Mouse (Mus musculus) cerebellum, adult 18-20 months (tissue): ENCODE results near the gene Gmppb.
"Not testable (repeated sequence)": the region's sequence is repeated elsewhere in the genome, so short reads cannot be mapped to it uniquely, and the experiment has no call there.

Experiments
- DNase-seq, 2 experiments: peaks; one replicate each; pipeline ENCODE4 v3.0.0; 2021

The Gmppb gene

DNA sequence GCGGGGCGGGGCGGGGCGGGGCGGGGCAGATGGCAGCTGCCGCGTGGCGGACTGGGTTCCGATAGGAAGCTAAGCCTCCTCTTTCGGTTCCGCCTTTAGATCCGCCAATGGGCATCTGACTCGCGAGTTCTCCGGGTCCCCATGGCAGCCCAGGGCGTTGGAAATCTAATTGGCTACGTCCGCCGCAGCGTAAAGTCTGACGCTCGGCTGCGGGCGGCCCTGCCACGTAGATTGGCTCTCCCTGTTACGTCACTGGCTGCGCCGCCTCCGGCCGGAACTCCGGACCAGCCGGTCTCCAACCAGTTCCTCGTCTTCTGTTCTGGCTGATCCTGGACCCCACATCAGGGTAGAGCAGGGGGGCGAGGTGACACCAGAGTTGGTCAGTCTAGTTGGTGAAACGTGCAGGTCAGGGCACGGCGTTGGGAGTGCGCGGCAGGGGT, at the start of gene Gmppb:
Gmppb (plus strand) TSS at position 227 of the 440 bp plus-strand sequence.
- peak; percentile 94 to 96 for DNase-seq

DNA sequence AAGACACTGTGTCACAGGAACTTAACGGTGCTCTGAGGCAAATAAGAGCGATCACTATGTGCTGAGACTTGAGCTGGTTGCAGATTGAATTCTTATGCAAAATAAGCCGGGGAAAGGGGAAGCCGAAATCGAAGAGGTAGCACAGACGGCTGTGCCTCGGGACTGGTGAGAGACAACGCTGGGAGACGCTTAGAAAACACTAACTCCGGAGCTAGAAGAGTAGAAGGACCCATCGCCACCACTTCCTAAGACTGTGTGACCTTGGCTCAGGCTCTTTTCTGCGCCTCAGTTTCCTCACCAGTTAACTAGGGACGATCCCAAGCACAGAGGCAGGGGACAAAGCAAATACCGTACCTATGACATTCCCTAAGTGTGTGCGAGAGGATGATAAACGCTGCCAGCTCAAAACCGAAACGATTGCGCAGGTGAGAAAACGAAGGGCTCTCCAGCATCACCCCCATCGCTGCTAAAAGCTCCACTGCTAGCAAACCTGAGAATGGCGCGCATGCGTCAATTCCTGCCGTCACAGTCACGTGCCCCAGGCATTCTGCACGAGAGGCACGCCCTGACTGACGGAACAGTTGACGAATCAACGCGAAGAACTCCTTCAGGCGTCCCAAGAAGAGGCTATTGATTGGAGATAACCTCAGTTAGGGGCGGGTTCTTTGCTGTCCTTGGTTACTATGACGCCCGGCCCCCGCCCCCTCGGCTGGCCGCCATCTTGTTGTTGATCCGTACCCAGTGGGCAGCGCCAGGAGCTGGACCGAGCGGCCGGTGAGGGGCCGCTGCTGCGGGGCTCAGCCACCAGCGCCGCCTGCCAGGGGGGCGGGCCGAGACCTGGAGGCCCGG, 46.9 kb upstream of the Gmppb start, which contains the start of gene Ip6k1:
Ip6k1 (plus strand) TSS at position 580 of the 849 bp plus-strand sequence.
- DNase-seq, result peak; percentile 100

- DNase-seq, result peak in 1 of 2 experiments; percentile 19
These were observed 46.1 kb upstream of the Gmppb start for GRCm38 (mm10) chr9:108002778-108003530.

DNA sequence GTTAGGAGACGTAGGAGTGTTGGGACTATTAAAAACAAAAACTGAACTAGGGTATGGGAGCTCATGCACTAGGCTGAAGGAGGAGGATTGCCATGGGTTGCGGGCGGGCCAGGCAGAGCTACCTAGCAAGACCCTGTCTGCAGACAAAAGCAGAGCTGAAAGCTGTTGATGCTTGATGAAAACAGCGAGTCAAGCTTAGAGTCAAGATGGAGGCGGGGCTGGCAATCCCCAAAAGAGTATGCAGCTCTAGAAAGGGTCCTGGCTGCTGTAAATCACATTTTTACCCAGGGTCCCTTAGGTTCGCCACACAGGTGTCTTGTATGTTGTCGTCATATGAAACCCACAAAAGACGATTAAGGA, 45.5 kb upstream of the Gmppb start:
- peak; percentile 29 to 36 for DNase-seq

DNA sequence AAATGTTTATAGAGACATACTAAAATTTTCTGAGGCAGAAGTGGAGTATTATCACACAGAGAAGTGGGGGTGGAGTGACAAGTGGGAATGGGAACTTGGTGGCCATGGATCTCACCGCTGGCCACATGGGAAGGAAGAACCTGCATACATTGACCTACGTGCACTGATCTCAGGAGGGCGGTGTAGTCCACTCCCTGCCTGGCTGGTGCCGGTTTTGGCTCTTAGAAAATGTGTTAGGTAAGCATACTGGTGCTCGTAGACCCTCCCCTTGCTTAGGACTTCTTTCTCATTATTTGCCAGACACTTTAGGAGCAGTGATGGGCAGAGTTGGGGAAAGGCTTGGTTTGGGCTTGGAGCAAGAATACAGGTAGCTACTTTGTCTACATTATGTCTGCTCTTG, 41.0 kb upstream of the Gmppb start:
- no peak for DNase-seq

- DNase-seq, result no peak
These were observed 38.7 kb upstream of the Gmppb start for GRCm38 (mm10) chr9:108010385-108010784.

DNA sequence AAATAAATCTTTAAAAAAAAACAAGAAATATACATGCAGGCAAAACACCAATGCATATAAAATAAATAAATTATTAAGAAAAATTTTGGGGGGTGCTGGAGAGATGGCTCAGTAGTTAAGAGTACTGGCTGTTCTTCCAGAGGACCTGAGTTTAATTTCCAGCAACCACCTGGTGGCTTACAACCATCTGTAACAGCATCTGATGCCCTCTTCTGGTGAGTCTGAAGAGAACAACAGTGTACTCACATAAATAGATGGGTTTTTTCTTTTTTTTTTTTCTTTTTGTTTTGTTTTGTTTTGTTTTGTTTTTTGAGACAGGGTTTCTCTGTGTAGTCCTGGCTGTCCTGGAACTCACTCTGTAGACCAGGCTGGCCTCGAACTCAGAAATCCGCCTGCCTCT, 35.5 kb upstream of the Gmppb start:
- DNase-seq, result not testable (repeated sequence)

- no peak for DNase-seq
These were observed 31.9 kb upstream of the Gmppb start for GRCm38 (mm10) chr9:108017127-108017526.

DNA sequence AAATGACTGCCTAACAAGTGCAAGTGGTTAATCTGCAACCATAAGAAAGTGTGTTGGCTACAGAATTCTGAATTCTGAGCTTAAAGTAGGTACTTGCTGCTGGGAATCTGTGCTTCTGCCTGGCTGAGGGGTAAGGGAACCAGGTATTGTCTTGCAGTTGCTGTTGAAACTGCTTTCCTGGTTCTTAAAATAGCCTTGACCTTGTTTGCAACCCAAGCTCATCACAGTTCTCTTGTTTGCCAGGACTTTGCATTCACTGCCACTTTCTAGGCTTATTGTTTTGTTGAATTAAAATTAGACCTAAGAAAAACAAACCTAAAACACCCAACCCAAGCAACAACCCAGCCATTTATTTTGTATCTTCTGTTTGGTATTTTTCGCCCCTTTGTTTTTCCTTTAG, 28.3 kb upstream of the Gmppb start:
- no peak for DNase-seq

GRCm38 (mm10) chr9:108023216-108023615, 25.8 kb upstream of the Gmppb start:
- peak; percentile 29 to 36 for DNase-seq

DNA sequence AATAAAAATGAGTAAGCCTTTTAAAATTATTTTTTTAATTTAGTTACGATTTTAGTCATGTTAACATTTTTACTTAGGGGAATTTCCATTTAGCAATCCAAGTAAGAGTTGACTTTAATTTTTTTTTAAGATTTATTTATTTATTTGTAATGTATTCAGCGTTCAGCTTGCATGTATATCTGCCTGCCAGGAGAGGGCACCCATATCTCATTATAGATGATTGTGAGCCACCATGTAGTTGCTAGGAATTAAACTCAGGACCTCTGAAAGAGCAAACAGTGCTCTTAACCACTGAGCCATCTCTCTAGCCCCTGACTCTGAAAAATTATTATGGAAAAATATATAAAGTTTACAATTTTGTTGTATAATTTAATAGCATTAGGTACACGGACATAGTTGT, 22.5 kb upstream of the Gmppb start:
- DNase-seq, result no peak

GRCm38 (mm10) chr9:108027867-108028266, 21.2 kb upstream of the Gmppb start:
- DNase-seq, result no peak

DNA sequence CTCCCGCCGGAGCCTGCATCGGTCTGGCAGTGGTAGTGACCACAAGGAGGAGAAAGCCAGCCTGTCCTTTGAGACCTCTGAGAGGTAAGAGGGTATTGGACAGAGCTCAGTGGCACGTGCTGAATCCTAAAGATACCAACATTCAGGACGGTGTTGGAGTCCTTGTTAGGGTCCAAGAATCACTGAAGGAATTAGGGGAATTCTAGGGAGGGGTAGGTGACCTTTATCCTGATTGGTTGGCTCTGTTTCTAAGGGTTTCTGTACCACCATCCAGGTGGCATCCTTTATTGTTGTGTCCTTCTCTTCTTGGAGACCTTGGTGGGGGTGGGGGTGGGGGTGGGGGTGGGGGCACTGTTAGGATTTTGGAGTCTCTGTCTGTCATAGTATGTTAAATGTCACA, 16.9 kb upstream of the Gmppb start:
- DNase-seq, result no peak

DNA sequence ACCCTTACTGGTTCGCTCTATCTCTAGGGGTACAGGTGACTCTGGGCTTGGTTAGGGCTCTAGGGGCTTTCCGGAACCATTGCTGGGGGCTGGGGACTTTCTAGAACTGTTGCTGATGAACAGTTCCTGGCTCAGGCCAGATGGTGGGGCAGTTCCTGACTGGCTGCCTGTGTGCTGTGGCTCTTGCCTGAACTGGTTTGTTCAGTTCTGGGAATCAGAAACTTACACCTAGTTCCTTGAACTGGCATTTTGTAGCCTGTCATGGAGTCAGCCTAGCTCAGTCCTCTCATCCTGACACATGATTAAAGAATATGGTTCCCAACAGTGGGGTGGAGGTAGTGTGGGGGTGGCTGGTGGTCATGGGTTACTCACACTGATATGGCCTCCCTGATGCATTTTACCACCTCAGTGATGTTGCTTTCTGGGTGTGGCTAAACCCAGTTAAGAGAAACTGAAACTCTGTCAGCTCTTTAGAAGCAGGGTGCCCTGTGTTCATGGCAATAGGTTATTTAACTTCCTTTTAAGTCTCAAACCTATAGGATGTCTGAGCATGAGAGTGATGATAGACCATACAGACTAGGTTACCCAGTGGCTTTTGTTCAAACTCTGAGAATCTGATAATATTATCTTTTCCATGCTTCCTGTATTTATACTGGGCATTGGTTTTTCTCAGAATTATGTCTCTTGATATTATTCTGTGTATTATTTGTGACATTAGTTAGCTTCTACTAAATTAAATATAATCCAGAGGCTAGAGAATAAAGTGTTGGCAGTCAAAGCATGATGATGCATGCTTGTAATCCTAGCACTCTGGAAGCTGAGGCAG, 13.5 kb upstream of the Gmppb start:
- DNase-seq, result no peak

DNA sequence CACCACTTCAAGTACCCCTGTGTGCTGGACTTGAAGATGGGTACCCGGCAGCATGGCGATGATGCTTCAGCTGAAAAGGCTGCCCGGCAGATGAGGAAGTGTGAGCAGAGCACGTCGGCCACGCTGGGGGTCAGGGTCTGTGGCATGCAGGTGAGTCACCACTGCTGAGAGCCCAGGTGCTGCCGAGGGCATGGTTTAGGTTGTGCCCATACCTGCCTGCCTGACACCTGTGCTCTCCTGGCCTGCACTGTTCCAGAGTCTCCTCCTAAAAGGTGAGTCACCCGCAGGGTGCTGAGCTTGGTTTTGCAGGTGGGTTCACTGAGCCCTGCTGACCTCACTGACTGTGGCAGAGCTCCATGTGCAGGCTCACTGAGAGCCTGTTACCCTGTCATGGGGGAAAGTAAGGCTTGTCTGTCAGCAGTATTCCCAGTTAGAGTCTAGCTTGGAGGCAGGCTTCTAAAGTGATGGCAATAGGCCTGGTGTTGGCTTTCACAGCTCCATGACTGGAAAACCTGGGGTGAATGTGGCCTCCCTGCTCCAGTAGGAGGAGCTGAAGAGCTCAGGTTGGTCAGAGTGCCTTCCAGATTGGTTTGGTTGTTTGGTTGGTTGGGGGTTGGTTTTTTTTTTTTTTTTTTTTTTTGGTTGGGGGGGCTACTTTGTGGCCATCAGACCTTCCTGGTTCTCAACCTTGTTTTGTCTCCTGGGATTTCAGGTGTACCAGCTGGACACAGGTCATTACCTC, 4.1 kb upstream of the Gmppb start:
- no peak for DNase-seq

- DNase-seq, result no peak
These were observed 2.5 kb upstream of the Gmppb start for GRCm38 (mm10) chr9:108046582-108046981.

GRCm38 (mm10) chr9:108047601-108048565, 1.2 kb upstream of the Gmppb start:
- DNase-seq, result peak in 1 of 2 experiments; percentile 10

- DNase-seq, result no peak
These were observed 481 bp upstream of the Gmppb start for GRCm38 (mm10) chr9:108048566-108048955.

DNA sequence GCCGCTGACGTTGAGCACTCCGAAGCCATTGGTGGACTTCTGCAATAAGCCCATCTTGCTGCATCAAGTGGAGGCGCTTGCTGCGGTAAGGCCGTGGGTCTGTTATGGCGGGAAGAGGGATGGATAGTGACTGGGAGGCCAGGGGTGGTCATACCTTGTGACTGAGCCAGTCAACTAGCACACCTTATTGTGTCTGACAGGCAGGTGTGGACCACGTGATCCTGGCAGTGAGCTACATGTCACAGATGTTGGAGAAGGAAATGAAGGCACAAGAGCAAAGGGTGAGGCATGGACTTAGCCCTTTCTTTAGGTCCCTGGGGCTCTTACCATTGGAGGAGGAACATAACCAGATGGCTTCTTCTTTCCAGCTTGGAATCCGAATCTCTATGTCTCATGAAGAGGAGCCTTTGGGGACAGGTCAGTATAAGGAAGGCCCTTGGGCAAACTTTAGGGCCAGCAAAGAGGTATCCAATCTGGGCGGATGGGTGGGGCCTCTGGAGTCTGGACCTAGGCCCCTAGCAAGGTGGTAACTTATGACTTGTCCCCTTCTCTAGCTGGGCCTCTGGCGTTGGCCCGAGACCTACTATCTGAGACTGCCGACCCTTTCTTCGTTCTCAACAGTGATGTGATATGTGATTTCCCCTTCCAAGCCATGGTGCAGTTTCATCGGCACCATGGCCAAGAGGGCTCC, 664 bp downstream of the Gmppb start:
- peak in 1 of 2 experiments; percentile 17 for DNase-seq

GRCm38 (mm10) chr9:108051184-108051930, 2.3 kb downstream of the Gmppb start:
- peak in 1 of 2 experiments; percentile 13 for DNase-seq
